Mouse (Mus musculus) kidney, adult 2 months (tissue): ENCODE measurements at regions not wholly inside any gene's neighbourhood (a gene's known extent, or its start where the extent isn't known, plus 50 kb on each side); places are given as distances from the start of the nearest gene placed in this dataset.

Experiments
- CTCF ChIP-seq: fragments of 200-500 bp; conservative IDR thresholded peaks from 2 replicates; pipeline ENCODE4 v1.5.1; 2011; ENCODE audit warnings: low read depth, mild to moderate bottlenecking, control low read depth, low read length, moderate library complexity, mixed read lengths; ENCODE audit not compliant: insufficient read depth, insufficient read length
- POLR2A ChIP-seq: fragments of 200-500 bp; IDR thresholded peaks from one replicate; pipeline ENCODE4 v1.6.1; 2011; ENCODE audit warnings: low read depth, low read length, control low read depth

- TF ChIP-seq CTCF = no peak
- TF ChIP-seq POLR2A = no peak
Measured at GRCm38 (mm10) chr15:13303456-13303855, 130.0 kb upstream of the Cdh6 start.
